Mouse (Mus musculus) MEL (cell line): ENCODE results near the gene Glipr1l2.

Source experiments
- CTCF ChIP-seq, 3 experiments: IDR thresholded peaks in 2 of 3; conservative IDR thresholded peaks in 1 of 3; 2 replicates each; pipeline ENCODE4 v1.5.1; 2011 to 2012; ENCODE audit warnings: low read length in 3 of 3, low read depth in 2 of 3, mild to moderate bottlenecking in 2 of 3, improper control_type of control experiment in 1 of 3, inconsistent platforms in 1 of 3, mixed read lengths in 1 of 3, moderate library complexity in 1 of 3; ENCODE audit not compliant: control insufficient read depth in 1 of 3, insufficient read depth in 1 of 3, poor library complexity in 1 of 3, severe bottlenecking in 1 of 3
- GATA1 ChIP-seq: IDR thresholded peaks from 2 replicates; pipeline ENCODE4 v1.6.1; 2011; ENCODE audit warnings: low read depth, low read length, improper control_type of control experiment
- MAX ChIP-seq: IDR thresholded peaks from 2 replicates; pipeline ENCODE4 v1.6.1; 2011; ENCODE audit warnings: low read length, improper control_type of control experiment
- NRF1 ChIP-seq: IDR thresholded peaks from 2 replicates; pipeline ENCODE4 v1.6.1; 2014; ENCODE audit warnings: low read depth, mild to moderate bottlenecking, inconsistent platforms, low read length, improper control_type of control experiment, moderate library complexity; ENCODE audit not compliant: poor library complexity, insufficient read depth, severe bottlenecking
- RAD21 ChIP-seq: IDR thresholded peaks from 2 replicates; pipeline ENCODE4 v1.6.1; 2011; ENCODE audit warnings: mild to moderate bottlenecking, low read depth, low read length, improper control_type of control experiment
- TAL1 ChIP-seq: IDR thresholded peaks from 2 replicates; pipeline ENCODE4 v1.6.1; 2012; ENCODE audit warnings: mild to moderate bottlenecking, inconsistent platforms, low read length, moderate library complexity, mixed read lengths
- USF1 ChIP-seq: IDR thresholded peaks from 2 replicates; pipeline ENCODE4 v1.6.1; 2014; ENCODE audit warnings: low read depth, mild to moderate bottlenecking, inconsistent platforms, low read length, improper control_type of control experiment, moderate library complexity
- ZNF384 ChIP-seq: IDR thresholded peaks from 2 replicates; pipeline ENCODE4 v1.6.1; 2012; ENCODE audit warnings: low read depth, mild to moderate bottlenecking, inconsistent platforms, low read length, improper control_type of control experiment

DNA sequence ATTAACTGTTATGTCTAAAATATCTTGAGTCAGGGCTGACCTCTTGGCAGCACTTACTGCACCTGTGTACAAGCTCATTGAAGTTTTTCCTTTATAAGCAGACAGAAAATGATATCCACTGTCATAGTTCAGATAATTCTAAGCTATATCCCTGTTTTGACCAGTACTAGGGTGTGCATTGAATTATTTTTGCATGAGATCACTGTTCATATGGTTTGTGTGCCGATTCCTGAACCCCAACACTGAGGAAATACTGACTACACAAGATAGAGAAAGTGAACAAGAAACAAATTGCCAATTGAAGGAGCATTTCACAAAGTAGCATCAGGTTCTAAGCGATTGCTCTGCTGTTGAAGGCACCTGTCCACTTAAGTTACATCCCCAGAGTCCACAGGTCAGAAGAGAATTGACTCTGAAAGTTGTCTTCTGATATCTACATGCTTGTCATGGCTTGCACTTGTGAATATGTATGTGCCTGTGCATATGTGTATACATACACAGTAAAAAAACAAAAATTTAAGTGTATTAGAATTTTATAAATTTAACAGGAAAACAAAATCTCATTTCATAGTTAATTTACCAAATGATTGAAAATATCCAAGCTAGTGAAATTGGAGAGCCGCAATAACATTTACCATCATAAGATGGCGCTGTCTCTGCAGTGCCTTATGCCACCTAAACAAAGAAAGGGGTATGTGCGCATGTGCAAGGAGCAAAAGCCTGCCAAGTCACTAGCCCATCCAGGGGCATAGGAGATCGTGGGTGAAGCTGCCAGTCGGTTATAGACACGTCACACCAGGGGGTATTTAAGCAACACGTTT lies 55.1 kb downstream of the Glipr1l2 start:
- TF ChIP-seq TAL1 (no peak), NRF1 (peak; percentile 53; the same call in 1 of the 2 replicates), GATA1 (no peak), RAD21 (no peak; the same call in 1 of the 2 replicates), ZNF384 (no peak), MAX (no peak), USF1 (no peak), CTCF (IDR thresholded peaks at IDR 0.05 in 2 of 3, conservative IDR thresholded peaks at IDR 0.05 in 1 of 3; ENCODE audit: control insufficient read depth in 1 of 3, insufficient read depth in 1 of 3, low read depth in 2 of 3, low read length in 3 of 3, poor library complexity in 1 of 3, severe bottlenecking in 1 of 3) (peak in 2 of 3 experiments; percentile 19 to 24; a peak in 2 of 6 replicates)
